Mouse (Mus musculus): Measurements from ENCODE around the gene Ctcfl. TPM values are rescaled to one million over a fixed set of nuclear protein-coding genes. Genes with fewer than 3 reads are reported as not detected.
"Not testable (repeated sequence)": the region's sequence is repeated elsewhere in the genome, so short reads cannot be mapped to it uniquely, and the experiment has no call there.

The Ctcfl gene
- polyA plus RNA-seq, 1 experiment from 2014 or later, result 0.09 TPM

DNA sequence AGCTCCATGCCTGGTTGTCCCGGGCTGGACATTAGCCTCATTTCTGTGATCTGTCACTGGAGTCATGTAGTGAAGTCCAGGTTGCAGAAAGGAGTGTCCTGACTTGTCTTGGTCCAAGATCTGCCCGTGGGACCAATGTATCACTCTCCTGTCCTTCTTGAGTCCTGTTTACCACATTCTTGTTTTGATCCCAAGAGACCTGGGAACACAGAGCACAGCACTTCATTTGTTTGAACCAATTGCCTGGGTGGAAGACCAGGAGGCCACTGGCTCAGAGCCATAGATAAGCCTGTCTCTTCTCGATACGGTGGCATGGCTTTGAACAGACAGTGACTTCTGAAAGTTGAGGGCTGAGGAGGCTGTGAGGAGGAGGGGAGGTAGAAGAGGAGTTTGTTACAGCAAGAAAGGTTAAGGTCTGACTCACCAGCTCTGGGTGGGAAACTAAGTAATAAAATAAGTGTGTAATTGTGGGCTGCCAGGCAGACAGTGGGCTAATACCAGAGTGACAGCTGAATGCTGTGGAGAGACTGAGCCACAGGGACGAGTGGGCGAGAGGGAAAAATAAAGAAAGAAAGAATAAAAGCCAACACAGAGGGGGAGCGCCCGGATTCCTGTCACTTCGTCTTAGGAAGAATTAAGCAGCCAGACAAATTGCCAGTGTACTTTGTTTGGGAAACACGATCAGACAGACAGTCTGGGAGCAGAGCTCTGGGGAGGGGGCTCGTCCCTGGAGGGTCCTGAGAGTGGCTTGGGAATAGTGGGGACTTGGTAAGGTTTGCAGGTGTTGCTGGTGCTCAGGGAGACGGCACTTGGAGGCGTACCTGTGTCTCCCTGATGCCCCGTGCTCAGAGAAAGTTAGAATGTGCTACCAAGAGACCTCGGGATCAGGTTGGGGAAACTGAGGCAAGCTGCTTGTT is 19.3 kb upstream of the Ctcfl start:
- no peak overlapping the region for H3K9ac ChIP-seq
- ATAC-seq (ENCODE audit: insufficient number of reproducible peaks, low FRiP score, low TSS enrichment, low read depth), result no peak
- H3K9me3 ChIP-seq (replicated peaks), result no peaks in the 10 kb centered on the region
- no peaks in the 10 kb centered on the region for H3K36me3 ChIP-seq
- 0 out of 2 replicates have a peak, but pooled peaks cover 4% of the 10 kb centered on the region for H3K4me1 ChIP-seq
- peaks cover 2% of the 10 kb centered on the region; the same call in 1 of the 2 replicates for H3K27me3 ChIP-seq
- no peak overlapping the region for H3K4me2 ChIP-seq (replicated peaks)
- no peak overlapping the region for H3K27ac ChIP-seq (replicated peaks)
- 48% methylated on average over 15 of the region's 15 CpGs for WGBS
- H3K4me3 ChIP-seq (replicated peaks), result no peak overlapping the region

DNA sequence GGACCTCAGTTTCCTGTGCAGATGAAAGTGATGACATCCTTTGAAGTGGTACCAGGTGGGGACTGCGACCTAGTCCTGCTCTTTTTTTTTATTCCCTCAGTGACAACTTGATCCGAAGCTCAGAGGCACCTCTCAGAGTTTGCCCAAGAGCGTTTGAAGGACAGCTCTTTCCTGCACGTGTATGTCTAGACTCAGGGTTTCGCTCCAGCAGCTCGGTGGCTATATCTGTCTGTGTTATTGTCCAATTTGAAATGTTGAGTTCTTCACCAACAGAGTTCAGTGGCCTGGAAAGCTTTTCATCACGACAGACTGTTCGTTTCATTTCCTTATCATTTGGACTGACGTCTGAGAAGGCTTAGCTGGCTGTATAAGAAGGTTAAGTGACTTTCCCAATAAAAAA is 15.4 kb upstream of the Ctcfl start:
- no peak overlapping the region for H3K27ac ChIP-seq (replicated peaks)
- no peak overlapping the region for H3K9ac ChIP-seq
- H3K27me3 ChIP-seq, result no peaks in the 10 kb centered on the region; the same call in 1 of the 2 replicates
- no peak overlapping the region for H3K4me3 ChIP-seq (replicated peaks)
- no peaks in the 10 kb centered on the region for H3K9me3 ChIP-seq (replicated peaks)
- no peaks in the 10 kb centered on the region for H3K36me3 ChIP-seq
- no peak overlapping the region for H3K4me2 ChIP-seq (replicated peaks)
- H3K4me1 ChIP-seq, result 0 out of 2 replicates have a peak, but pooled peaks cover 4% of the 10 kb centered on the region
- 68% methylated on average over 9 of the region's 9 CpGs for WGBS
- ATAC-seq (ENCODE audit: insufficient number of reproducible peaks, low FRiP score, low TSS enrichment, low read depth), result no peak

DNA sequence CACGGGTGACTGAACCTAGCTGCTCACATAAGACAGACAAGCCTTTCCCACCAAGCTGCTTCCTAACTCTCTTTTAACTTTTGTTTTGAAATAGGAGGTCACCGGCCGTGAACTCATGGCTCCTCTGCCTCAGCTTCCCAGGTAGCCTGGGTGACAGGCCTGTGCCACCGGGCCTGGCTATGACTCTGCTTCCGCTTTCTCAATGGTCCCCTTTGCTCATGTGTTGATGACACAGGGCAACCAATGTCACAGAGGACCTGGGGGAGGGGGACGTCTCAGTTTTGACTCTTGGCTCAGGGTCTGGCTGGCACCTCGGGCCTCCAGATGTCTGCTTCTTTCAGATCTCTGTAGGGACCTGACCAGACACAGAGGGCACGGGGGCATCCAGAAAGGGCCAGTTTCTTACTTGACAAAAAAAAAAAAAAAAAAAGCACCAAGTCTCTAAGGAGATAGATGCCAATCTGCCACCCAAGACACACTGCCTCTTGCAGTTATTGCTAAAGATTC is 13.5 kb upstream of the Ctcfl start:
- Histone ChIP-seq H3K9me3 (replicated peaks) (no peaks in the 10 kb centered on the region), H3K9ac (no peak overlapping the region), H3K27me3 (no peaks in the 10 kb centered on the region; the same call in 1 of the 2 replicates), H3K4me1 (no peaks in the 10 kb centered on the region), H3K36me3 (no peaks in the 10 kb centered on the region), H3K4me3 (replicated peaks) (no peak overlapping the region), H3K27ac (replicated peaks) (no peak overlapping the region), H3K4me2 (replicated peaks) (no peak overlapping the region)
- 76% methylated on average over 8 of the region's 8 CpGs for WGBS
- no peak for ATAC-seq (ENCODE audit: insufficient number of reproducible peaks, low FRiP score, low TSS enrichment, low read depth)

DNA sequence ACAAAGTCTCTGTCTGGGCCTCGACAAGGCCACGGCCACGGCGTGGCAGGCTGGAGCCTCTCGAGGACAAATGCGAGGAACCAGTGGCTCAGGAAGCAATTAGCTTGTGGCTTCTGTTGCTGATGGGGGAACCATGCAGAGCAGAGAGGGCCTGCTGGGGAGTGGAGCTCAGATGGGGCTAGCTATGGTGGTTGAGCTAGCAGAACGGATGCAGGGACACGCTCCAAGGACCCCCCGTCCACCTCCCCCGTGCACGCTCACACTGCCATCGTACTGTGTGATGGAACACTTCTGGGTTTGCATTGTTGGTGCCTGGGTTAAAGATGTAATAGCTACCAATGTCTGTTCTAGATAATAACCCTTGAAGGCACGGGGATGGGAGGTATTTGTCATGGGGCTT is 12.9 kb upstream of the Ctcfl start:
- no peak overlapping the region for H3K9ac ChIP-seq
- no peak for ATAC-seq (ENCODE audit: insufficient number of reproducible peaks, low FRiP score, low TSS enrichment, low read depth)
- H3K4me2 ChIP-seq (replicated peaks), result no peak overlapping the region
- H3K4me3 ChIP-seq (replicated peaks), result no peak overlapping the region
- no peaks in the 10 kb centered on the region for H3K9me3 ChIP-seq (replicated peaks)
- no peaks in the 10 kb centered on the region for H3K4me1 ChIP-seq
- no peaks in the 10 kb centered on the region; the same call in 1 of the 2 replicates for H3K27me3 ChIP-seq
- 71% methylated on average over 13 of the region's 13 CpGs for WGBS
- no peaks in the 10 kb centered on the region for H3K36me3 ChIP-seq
- no peak overlapping the region for H3K27ac ChIP-seq (replicated peaks)

DNA sequence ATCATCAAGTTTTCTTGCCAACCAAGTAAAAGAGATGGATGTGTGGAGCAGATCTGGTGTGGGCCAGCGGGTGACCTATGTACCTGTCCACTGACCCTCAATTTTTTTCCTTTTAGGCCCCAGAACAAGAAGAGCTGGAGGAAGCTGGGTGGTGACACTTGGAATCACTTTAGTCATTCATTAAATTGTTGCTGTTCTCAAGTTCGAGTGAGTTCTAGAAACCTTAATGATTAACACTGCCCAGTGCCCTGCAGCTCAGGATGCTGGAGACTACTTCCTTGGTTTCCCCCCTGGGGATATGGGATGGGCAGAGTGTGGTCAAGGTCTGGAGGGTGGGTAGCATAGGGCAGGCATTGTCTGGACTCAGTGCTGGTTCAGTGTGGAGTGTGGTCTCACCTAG is 9.8 kb upstream of the Ctcfl start:
- no peak overlapping the region for H3K4me3 ChIP-seq (replicated peaks)
- no peak overlapping the region for H3K27ac ChIP-seq (replicated peaks)
- ATAC-seq (ENCODE audit: insufficient number of reproducible peaks, low FRiP score, low TSS enrichment, low read depth), result no peak; the same call in 1 of the 2 replicates
- 64% methylated on average over 2 of the region's 2 CpGs for WGBS
- no peak overlapping the region for H3K9ac ChIP-seq
- H3K4me1 ChIP-seq, result no peaks in the 10 kb centered on the region
- H3K9me3 ChIP-seq (replicated peaks), result no peaks in the 10 kb centered on the region
- H3K4me2 ChIP-seq (replicated peaks), result no peak overlapping the region
- no peaks in the 10 kb centered on the region for H3K27me3 ChIP-seq
- H3K36me3 ChIP-seq, result no peaks in the 10 kb centered on the region

DNA sequence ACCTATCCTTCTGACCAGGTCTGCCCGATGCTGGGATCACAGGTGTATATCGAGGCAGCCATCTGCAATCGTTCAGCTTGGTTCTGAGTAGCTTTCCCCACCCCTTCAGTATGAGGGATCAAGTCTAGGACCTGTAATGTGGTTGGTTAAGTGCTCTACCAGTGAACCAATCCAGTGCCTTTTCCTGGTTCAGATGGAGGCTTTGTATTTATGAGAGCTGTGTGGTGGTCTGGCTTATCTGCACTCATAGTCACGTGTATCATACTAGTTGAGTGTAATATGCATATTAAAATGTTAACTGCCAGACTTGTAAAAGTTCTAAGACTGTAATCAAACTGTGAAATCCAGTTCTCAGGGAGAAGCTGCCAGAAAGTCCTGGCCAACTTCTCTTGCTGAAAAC is 7.1 kb upstream of the Ctcfl start:
- no peak overlapping the region for H3K4me3 ChIP-seq (replicated peaks)
- no peaks in the 10 kb centered on the region for H3K9me3 ChIP-seq (replicated peaks)
- no peaks in the 10 kb centered on the region for H3K36me3 ChIP-seq
- H3K27ac ChIP-seq (replicated peaks), result no peak overlapping the region
- H3K4me1 ChIP-seq, result no peaks in the 10 kb centered on the region
- WGBS, result 81% methylated on average over 4 of the region's 4 CpGs
- no peak overlapping the region for H3K4me2 ChIP-seq (replicated peaks)
- ATAC-seq (ENCODE audit: insufficient number of reproducible peaks, low FRiP score, low TSS enrichment, low read depth), result no peak
- no peak overlapping the region for H3K9ac ChIP-seq
- H3K27me3 ChIP-seq, result no peaks in the 10 kb centered on the region

DNA sequence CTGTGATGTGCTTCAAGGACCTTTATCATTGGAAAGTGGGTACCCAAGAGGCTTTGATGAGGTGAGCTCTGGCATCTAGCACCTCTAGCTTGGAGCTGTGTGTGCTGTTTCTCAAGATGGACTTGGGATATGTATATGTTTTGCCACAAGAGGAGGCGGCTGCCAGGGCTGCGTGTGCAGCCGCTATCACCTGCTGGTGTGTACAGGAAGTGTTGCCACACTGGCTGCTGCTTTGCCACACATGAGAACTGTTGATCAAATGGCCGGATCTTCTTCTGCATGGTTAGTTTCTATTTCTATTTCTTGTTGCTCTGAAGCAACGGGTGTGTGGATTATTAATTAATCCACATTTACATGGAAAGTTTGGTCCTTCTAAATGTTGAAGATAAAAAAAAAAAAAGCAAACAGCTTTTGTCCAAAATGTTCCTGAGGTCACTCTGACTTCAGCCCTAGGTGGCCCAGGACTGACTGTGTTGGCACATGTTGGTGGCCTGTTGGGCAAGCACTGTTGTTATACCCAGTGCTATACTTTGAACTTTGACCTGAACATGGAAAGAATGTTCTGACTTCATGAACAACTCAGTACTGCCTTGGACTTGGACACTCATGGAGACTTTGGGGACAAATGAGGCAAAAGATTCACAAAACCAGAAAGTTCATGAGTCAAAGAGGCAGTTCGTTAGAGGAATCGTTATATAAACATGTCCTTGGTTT is 4.9 kb upstream of the Ctcfl start:
- H3K9ac ChIP-seq, result no peak overlapping the region
- no peak overlapping the region for H3K27ac ChIP-seq (replicated peaks)
- 89% methylated on average over 7 of the region's 7 CpGs for WGBS
- no peaks in the 10 kb centered on the region for H3K27me3 ChIP-seq
- no peaks in the 10 kb centered on the region for H3K9me3 ChIP-seq (replicated peaks)
- no peak overlapping the region for H3K4me2 ChIP-seq (replicated peaks)
- H3K36me3 ChIP-seq, result no peaks in the 10 kb centered on the region
- H3K4me1 ChIP-seq, result no peaks in the 10 kb centered on the region
- ATAC-seq (ENCODE audit: insufficient number of reproducible peaks, low FRiP score, low TSS enrichment, low read depth), result no peak
- H3K4me3 ChIP-seq (replicated peaks), result no peak overlapping the region

DNA sequence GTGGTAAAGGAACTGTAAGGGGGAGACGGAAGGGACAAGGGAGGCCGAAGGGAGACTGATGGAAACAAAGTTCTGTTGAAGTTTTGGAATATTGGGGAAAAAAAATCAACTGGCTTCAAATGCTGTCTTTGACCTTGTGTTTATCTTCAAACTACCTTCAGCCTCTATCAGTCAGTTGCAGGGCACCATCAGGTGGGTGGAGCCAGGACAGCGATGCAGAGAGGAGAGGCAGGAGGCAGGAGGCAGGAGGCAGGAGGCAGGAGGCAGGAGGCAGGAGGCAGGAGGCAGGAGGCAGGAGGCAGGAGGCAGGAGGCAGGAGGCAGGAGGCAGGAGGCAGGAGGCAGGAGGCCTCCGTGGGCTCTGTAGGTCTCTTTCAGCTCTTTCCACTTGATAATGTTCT is 792 bp upstream of the Ctcfl start:
- H3K36me3 ChIP-seq; H3K4me3 ChIP-seq (replicated peaks); H3K4me1 ChIP-seq; H3K27ac ChIP-seq (replicated peaks); H3K4me2 ChIP-seq (replicated peaks); H3K9ac ChIP-seq; H3K27me3 ChIP-seq; ATAC-seq (ENCODE audit: insufficient number of reproducible peaks, low FRiP score, low TSS enrichment, low read depth); H3K9me3 ChIP-seq (replicated peaks): not testable (repeated sequence)
- 85% methylated on average over 4 of the region's 4 CpGs for WGBS

DNA sequence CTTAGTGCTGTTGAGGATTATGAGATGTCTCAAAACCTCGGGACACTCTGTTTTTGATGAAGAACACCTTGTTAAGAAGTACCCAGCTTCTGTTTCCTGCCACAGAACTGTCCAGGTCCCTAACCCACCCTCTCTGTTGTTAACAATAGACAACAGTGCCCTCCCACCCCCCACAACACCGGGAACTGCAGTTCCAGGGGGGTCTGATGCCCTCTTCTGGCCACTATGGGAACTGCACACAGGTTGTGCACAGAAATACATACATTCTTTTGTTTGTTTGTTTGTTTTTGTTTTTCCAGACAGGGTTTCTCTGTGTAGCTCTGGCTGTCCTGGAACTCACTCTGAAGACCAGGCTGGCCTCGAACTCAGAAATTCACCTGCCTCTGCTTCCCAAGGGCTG is 5.5 kb downstream of the Ctcfl start:
- not testable (repeated sequence) for H3K27ac ChIP-seq (replicated peaks); ATAC-seq (ENCODE audit: insufficient number of reproducible peaks, low FRiP score, low TSS enrichment, low read depth); H3K4me2 ChIP-seq (replicated peaks); H3K4me3 ChIP-seq (replicated peaks); H3K36me3 ChIP-seq; H3K9ac ChIP-seq; H3K27me3 ChIP-seq; H3K4me1 ChIP-seq; H3K9me3 ChIP-seq (replicated peaks)
- 66% methylated on average over 3 of the region's 3 CpGs for WGBS

DNA sequence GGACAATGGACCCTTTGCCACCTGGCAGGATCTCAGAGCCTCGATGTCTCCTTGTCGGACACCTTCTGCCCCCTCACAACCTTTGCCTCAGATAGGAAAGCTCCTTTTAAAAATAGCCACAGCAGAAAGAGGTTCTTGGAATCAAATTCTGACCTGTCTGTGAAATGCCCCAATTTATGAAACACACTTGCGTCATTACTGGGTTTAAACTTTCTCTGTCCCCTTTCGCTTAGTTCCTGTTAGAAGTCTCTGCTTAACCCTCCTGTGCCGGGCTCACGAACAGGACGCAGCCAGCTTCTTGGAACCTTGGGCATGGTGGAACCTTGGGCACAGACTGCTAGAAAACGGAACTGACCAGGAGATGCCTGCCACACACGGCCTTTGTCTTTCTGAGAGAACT is 8.8 kb downstream of the Ctcfl start:
- H3K27me3 ChIP-seq, result peaks cover 9% of the 10 kb centered on the region; the same call in 1 of the 2 replicates
- no peaks in the 10 kb centered on the region for H3K36me3 ChIP-seq
- H3K27ac ChIP-seq (replicated peaks), result no peak overlapping the region
- no peak for ATAC-seq (ENCODE audit: insufficient number of reproducible peaks, low FRiP score, low TSS enrichment, low read depth)
- no peaks in the 10 kb centered on the region for H3K9me3 ChIP-seq (replicated peaks)
- H3K4me2 ChIP-seq (replicated peaks), result no peak overlapping the region
- 87% methylated on average over 9 of the region's 9 CpGs for WGBS
- no peaks in the 10 kb centered on the region for H3K4me1 ChIP-seq
- H3K9ac ChIP-seq, result no peak overlapping the region
- H3K4me3 ChIP-seq (replicated peaks), result no peak overlapping the region

DNA sequence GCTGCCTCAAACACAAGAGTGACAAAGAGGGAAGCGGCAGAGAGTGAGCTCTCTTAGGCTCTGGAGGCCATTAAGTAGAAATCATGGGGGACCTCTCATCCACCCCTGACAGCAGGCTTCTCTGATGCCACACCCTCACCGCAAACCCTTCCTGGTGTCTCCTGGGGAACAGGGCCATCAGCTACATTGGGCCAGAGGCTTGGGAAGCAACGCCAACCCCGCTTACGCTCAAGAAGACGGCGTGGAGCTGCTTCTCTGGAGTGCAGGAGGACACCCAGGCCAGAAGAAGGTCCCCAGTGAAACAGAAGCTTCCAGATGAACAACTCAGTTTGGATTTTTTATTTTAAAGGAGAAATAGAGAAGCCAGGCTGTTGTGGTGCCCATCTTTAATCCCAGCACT is 9.8 kb downstream of the Ctcfl start:
- no peak for ATAC-seq (ENCODE audit: insufficient number of reproducible peaks, low FRiP score, low TSS enrichment, low read depth)
- Histone ChIP-seq H3K4me3 (replicated peaks) (no peak overlapping the region), H3K4me2 (replicated peaks) (no peak overlapping the region), H3K27ac (replicated peaks) (no peak overlapping the region), H3K9ac (no peak overlapping the region), H3K4me1 (no peaks in the 10 kb centered on the region), H3K9me3 (replicated peaks) (no peaks in the 10 kb centered on the region), H3K27me3 (peaks cover 9% of the 10 kb centered on the region; the same call in 1 of the 2 replicates), H3K36me3 (no peaks in the 10 kb centered on the region)
- WGBS, result 87% methylated on average over 7 of the region's 7 CpGs

Measured in embryonic facial prominence, embryonic 15.5 days (tissue).